Mouse (Mus musculus) lung, postnatal 0 days (tissue): Measurements from ENCODE around the gene Rps6ka4.

ENCODE experiments used
- CTCF ChIP-seq: IDR thresholded peaks from 2 replicates; pipeline ENCODE4 v1.5.1; 2016; ENCODE audit warnings: antibody characterized with exemption, mild to moderate bottlenecking
- EP300 ChIP-seq: IDR thresholded peaks from 2 replicates; pipeline ENCODE4 v1.6.1; 2016; ENCODE audit warnings: antibody characterized with exemption, mild to moderate bottlenecking, control low read depth

GRCm38 (mm10) chr19:6839615-6840474, 591 bp downstream of the Rps6ka4 start:
- TF ChIP-seq CTCF (no peak), EP300 (no peak)
